10 mouse cellular contexts compared by ENCODE assay signal in the genomic region with DNA sequence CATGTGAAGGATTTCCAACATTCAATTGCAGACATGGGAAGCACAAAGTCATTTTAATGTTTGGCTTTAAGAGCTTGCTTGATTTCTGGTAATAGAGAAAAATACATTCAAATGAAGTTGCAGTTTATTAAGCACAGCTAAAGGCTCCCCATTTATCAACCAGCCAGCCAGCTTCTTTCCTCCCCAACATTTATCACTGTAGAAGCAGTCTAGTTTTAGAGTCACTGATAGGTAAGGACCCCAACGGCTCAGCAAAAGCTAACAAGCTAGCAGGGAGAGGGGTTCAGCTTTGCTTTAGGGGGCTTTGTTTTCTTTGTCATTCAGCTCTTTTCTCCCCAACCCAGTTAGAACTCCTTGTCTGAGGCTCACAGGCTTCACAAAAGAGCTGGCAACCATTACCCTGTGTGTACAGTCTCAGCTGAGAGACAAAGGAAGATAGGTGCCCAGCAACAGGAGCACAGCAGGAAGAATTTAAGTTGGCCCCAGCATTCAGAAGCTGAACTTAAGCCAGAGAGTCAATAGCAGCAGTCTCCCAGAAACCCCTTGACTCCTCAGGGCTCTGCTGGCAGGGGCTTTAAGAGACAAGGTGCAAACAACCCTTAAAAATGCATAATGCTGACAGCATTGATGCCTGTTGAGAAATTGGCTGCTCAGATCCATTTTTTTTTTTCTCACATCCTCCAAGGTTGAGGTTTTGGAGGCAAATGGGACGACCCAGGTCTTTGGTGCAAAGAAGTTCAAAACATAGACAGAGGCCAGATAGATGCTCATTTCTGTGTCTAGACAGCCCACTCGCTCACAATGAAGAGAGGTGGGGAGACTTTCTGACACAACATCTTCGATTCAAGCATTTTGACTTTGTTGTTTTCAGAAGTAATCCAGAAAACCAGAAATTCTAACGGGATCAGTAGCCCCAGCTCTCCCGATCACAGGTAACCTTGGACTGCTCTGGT.
A peak's percentile ranks its signal among the peaks of the same experiment; 100 is the strongest.
DNase-seq lines count a peak whose midpoint lies in the region; ATAC-seq and TF ChIP-seq lines count a peak whose summit lies in the region.
"Had no signal": no experiment of that assay in that cellular context is flagged by ENCODE, and none has a peak within 500 bp of the region (broad histone marks: within the 10 kb centered on the region; RNA-seq: fewer than 3 reads in every experiment).

No protein-coding gene starts in this region.

- peak; percentile 2 for DNase-seq in ovary, postnatal 14 days (ENCODE audit: low spot score)
- DNase-seq in ovary, postnatal 36 days (ENCODE audit: low spot score): no peak
- DNase-seq in mesoderm, embryonic 11.5 days (ENCODE audit: low read depth, low spot score): peak; percentile 69
- no peak for DNase-seq in thymus, adult 2 months
- no peak for DNase-seq in adrenal gland, postnatal 10 days
- no peak for DNase-seq in heart, postnatal 14 days
- DNase-seq: kidney, adult 8-10 months had no signal

- H3K9me3 ChIP-seq in forebrain, embryonic 12.5 days: no peaks in the 10 kb centered on the region
- H3K9me3 ChIP-seq: heart, embryonic 12.5 days; liver, embryonic 15.5 days had no signal

- no peak overlapping the region for H3K9ac ChIP-seq in forebrain, embryonic 12.5 days
- H3K9ac ChIP-seq: heart, embryonic 12.5 days; liver, embryonic 15.5 days had no signal

- intact Hi-C loops in heart, postnatal 14 days (cut with DNase I): no loop called here

- H3K4me1 ChIP-seq in forebrain, embryonic 12.5 days: peaks cover 49% of the 10 kb centered on the region
- no peaks in the 10 kb centered on the region for H3K4me1 ChIP-seq in thymus, adult 2 months (replicated peaks; ENCODE audit: control insufficient read depth, insufficient read depth, low read length)
- H3K4me1 ChIP-seq: liver, embryonic 15.5 days had no signal

- no peaks in the 10 kb centered on the region for H3K27me3 ChIP-seq in forebrain, embryonic 12.5 days
- H3K27me3 ChIP-seq in thymus, adult 2 months (ENCODE audit: control insufficient read depth, insufficient read depth, low read length): no peaks in the 10 kb centered on the region
- H3K27me3 ChIP-seq: liver, embryonic 15.5 days had no signal

- no peak for TF ChIP-seq CTCF in thymus, adult 2 months (IDR thresholded peaks at IDR 0.05; ENCODE audit: borderline replicate concordance, control insufficient read depth, extremely low read depth, insufficient read depth, low read length, poor library complexity)

- no peak for TF ChIP-seq POLR2A in thymus, adult 2 months (IDR thresholded peaks at IDR 0.05; ENCODE audit: control insufficient read depth, extremely low read depth, insufficient read depth, low read length, poor library complexity)

- H3K27ac ChIP-seq in forebrain, embryonic 12.5 days: peak overlapping the region; percentile 77
- no peak overlapping the region for H3K27ac ChIP-seq in thymus, adult 2 months (ENCODE audit: control insufficient read depth, insufficient read depth, low read length)
- H3K27ac ChIP-seq: liver, embryonic 15.5 days had no signal

- no peak overlapping the region for H3K4me3 ChIP-seq in forebrain, embryonic 12.5 days (replicated peaks)
- no peak overlapping the region for H3K4me3 ChIP-seq in thymus, adult 2 months (ENCODE audit: control insufficient read depth, insufficient read depth, low read length)
- H3K4me3 ChIP-seq: heart, embryonic 12.5 days; liver, embryonic 15.5 days had no signal

- WGBS in forebrain, embryonic 12.5 days: 18% methylated on average over 6 of the region's 6 CpGs
- WGBS in thymus, adult 2 months: 87% methylated on average over 6 of the region's 6 CpGs

- peak; percentile 73; the same call in 1 of the 2 replicates for ATAC-seq in forebrain, embryonic 12.5 days (ENCODE audit: low FRiP score)

- H3K4me2 ChIP-seq in forebrain, embryonic 12.5 days: peak overlapping the region; percentile 15; the same call in 1 of the 2 replicates
- H3K4me2 ChIP-seq: heart, embryonic 12.5 days; liver, embryonic 15.5 days had no signal

- H3K36me3 ChIP-seq in forebrain, embryonic 12.5 days (replicated peaks): no peaks in the 10 kb centered on the region
- no peaks in the 10 kb centered on the region for H3K36me3 ChIP-seq in thymus, adult 2 months (ENCODE audit: control insufficient read depth, insufficient read depth, low read length)
- H3K36me3 ChIP-seq: heart, embryonic 12.5 days; liver, embryonic 15.5 days had no signal

Comparison
In these comparisons a context has a peak if more than half of its experiments do, and no peak if none do; other contexts are left out.
1. DNase-seq: peak in ovary, postnatal 14 days (single experiment) and mesoderm, embryonic 11.5 days (single experiment); none in ovary, postnatal 36 days (single experiment), thymus, adult 2 months (single experiment), adrenal gland, postnatal 10 days (single experiment) and heart, postnatal 14 days (0 of 2).